Mouse (Mus musculus) E14TG2a.4 (cell line): ENCODE results near the gene Jup.

Experiments used
- CTCF ChIP-seq: conservative IDR thresholded peaks from 2 replicates; pipeline ENCODE4 v1.5.1; 2014; ENCODE audit warnings: low read length
- NANOG ChIP-seq: IDR thresholded peaks from 2 replicates; pipeline ENCODE4 v1.6.1; 2014; ENCODE audit warnings: borderline replicate concordance, low read length, mixed read lengths

GRCm38 (mm10) chr11:100395200-100395599 is 2.4 kb downstream of the Jup start:
- TF ChIP-seq NANOG (no peak), CTCF (no peak)
